Mouse (Mus musculus) intestine, postnatal 0 days (tissue): ENCODE measurements around the gene Ephb1. TPM values are rescaled to one million over a fixed set of nuclear protein-coding genes. Genes with fewer than 3 reads are reported as not detected.

Experiments used
- ATAC-seq: fragments of 200-750 bp; cut with Nextera tagmentation; 2 replicates; pipeline ENCODE4 v1.8.0; 2017; ENCODE audit warnings: mild to moderate bottlenecking, moderate TSS enrichment, moderate library complexity
- H3K27ac ChIP-seq: fragments of 300-500 bp; sonication (generic); 2 replicates; pipeline ENCODE4 v1.5.1; 2014; ENCODE audit warnings: mild to moderate bottlenecking, low read depth, low read length, moderate library complexity
- H3K27me3 ChIP-seq: fragments of 300-500 bp; sonication (generic); replicated peaks from 2 replicates; pipeline ENCODE4 v1.6.1; 2014; ENCODE audit warnings: low read length, mixed read lengths; ENCODE audit not compliant: control insufficient read depth, insufficient read depth
- H3K36me3 ChIP-seq: fragments of 300-500 bp; sonication (generic); 2 replicates; pipeline ENCODE4 v1.6.1; 2014; ENCODE audit warnings: mild to moderate bottlenecking, moderate library complexity; ENCODE audit not compliant: control insufficient read depth, insufficient read depth
- H3K4me1 ChIP-seq: fragments of 300-500 bp; sonication (generic); replicated peaks from 2 replicates; pipeline ENCODE4 v1.6.1; 2014; ENCODE audit warnings: antibody characterized with exemption, low read length, mixed read lengths; ENCODE audit not compliant: control insufficient read depth, insufficient read depth
- H3K4me2 ChIP-seq: fragments of 300-500 bp; sonication (generic); replicated peaks from 2 replicates; pipeline ENCODE4 v1.6.1; 2014; ENCODE audit warnings: low read depth, mild to moderate bottlenecking, moderate library complexity
- H3K4me3 ChIP-seq: fragments of 300-500 bp; sonication (generic); 2 replicates; pipeline ENCODE4 v1.5.1; 2014; ENCODE audit warnings: low read depth, low read length
- H3K9ac ChIP-seq: fragments of 300-500 bp; sonication (generic); 2 replicates; pipeline ENCODE4 v1.6.1; 2014; ENCODE audit warnings: mild to moderate bottlenecking, low read depth, low read length
- H3K9me3 ChIP-seq: fragments of 300-500 bp; sonication (generic); 2 replicates; pipeline ENCODE4 v1.6.1; 2016; ENCODE audit warnings: mixed run types; ENCODE audit not compliant: control insufficient read depth
- CTCF ChIP-seq: sonication (generic); IDR thresholded peaks from 2 replicates; pipeline ENCODE4 v1.5.1; 2016; ENCODE audit warnings: low read depth, mild to moderate bottlenecking, control low read depth, antibody characterized with exemption, moderate library complexity
- WGBS: fragments of 180-500 bp; shearing (Covaris S2); extraction: QIAGEN DNeasy Blood & Tissue Kit; methylation state at CpG from one replicate; pipeline ENCODE4 v1.1.7; 2014; 5-methylcytosine and 5-hydroxymethylcytosine counted together
- polyA plus RNA-seq: library from polyadenylated mRNA; unstranded; fragments of >200 nt; fragmentation: Nextera tagmentation; extraction: Ambion mirVana; gene quantifications from 2 replicates; pipeline ENCODE4 v1.2.1, GENCODE M21; 2015

The Ephb1 gene
- polyA plus RNA-seq, 1 experiment from 2014 or later = 1.3 TPM

DNA sequence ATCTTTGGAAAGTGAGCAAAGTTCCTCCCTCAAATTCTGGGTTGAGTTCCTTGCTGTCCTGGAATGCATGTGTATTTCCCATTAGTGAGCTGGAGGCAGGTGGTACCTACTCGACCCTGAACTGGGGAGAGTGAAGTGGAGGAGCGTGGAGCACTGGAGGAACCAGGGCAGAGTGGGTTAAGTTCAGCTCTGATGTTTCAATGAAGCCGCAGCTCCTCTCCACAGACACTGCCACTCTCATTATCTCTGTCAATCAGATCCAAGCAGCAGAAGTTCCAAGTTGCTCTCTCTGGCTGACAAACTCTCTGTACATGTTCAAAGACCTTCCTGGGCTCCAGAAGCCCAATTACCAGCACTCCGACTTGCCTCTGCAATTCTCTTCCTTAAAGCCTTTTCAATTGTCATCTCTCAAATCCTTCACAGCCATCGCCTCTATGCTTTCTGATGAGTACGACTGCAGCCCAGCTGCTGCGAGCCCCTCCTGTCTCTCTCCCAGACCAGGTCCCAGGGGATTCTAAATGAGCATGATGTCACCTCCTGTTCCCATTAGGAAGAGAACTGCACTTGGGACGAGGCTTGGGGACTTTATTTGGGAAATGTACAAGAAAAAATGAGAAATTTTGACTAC lies 420.4 kb downstream of the Ephb1 start:
- Histone ChIP-seq H3K36me3 (no peaks in the 10 kb centered on the region), H3K27me3 (no peaks in the 10 kb centered on the region), H3K27ac (no peak overlapping the region), H3K4me3 (no peak overlapping the region), H3K9ac (no peak overlapping the region), H3K9me3 (no peaks in the 10 kb centered on the region), H3K4me2 (no peak overlapping the region), H3K4me1 (no peaks in the 10 kb centered on the region)
- no peak for ATAC-seq
- 63% methylated on average over 8 of the region's 8 CpGs for WGBS
- TF ChIP-seq CTCF = no peak

- no peak overlapping the region for H3K4me2 ChIP-seq
- 35% methylated on average over 4 of the region's 4 CpGs for WGBS
- no peak for ATAC-seq
These were observed 429.7 kb downstream of the Ephb1 start for GRCm38 (mm10) chr9:101924829-101925228.

GRCm38 (mm10) chr9:101922846-101923245 lies 431.6 kb downstream of the Ephb1 start:
- 67% methylated on average over 4 of the region's 4 CpGs for WGBS
- no peak for TF ChIP-seq CTCF
- no peaks in the 10 kb centered on the region for H3K9me3 ChIP-seq
- no peak for ATAC-seq
- H3K4me3 ChIP-seq = no peak overlapping the region
- H3K9ac ChIP-seq = no peak overlapping the region
- H3K27me3 ChIP-seq = no peaks in the 10 kb centered on the region
- H3K4me1 ChIP-seq = no peaks in the 10 kb centered on the region
- no peaks in the 10 kb centered on the region for H3K36me3 ChIP-seq
- H3K4me2 ChIP-seq = no peak overlapping the region
- no peak overlapping the region for H3K27ac ChIP-seq

More at GRCm38 (mm10) chr9:101924829-101925228, 429.7 kb downstream of the Ephb1 start:
- no peak overlapping the region for H3K9ac ChIP-seq
- H3K9me3 ChIP-seq = no peaks in the 10 kb centered on the region
- H3K4me3 ChIP-seq = no peak overlapping the region
- H3K4me1 ChIP-seq = no peaks in the 10 kb centered on the region
- H3K27ac ChIP-seq = no peak overlapping the region
- TF ChIP-seq CTCF = no peak
- no peaks in the 10 kb centered on the region for H3K27me3 ChIP-seq
- H3K36me3 ChIP-seq = no peaks in the 10 kb centered on the region

DNA sequence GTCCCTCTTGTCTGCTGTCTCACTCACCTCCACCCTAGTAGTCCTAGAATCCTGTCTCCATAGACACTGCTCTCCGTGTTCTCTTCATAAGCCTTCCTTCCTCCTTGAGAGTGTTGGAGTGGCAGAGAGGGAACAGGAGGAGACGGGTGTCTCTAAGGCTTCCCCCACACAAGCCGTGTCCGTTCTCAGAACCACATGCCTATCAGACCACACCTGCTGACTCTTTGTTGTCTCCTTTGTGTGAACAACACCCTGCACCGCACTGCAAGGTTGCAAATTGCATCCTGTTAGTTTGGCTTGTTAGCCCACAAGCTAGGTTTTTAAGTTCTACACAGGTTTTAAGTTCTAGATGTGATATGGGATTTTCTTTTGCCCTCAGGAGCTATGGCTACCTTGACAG lies 435.2 kb downstream of the Ephb1 start:
- ATAC-seq = no peak
- Histone ChIP-seq H3K4me2 (no peak overlapping the region), H3K27me3 (no peaks in the 10 kb centered on the region), H3K9ac (no peak overlapping the region), H3K4me3 (no peak overlapping the region), H3K9me3 (no peaks in the 10 kb centered on the region), H3K36me3 (no peaks in the 10 kb centered on the region), H3K27ac (no peak overlapping the region), H3K4me1 (no peaks in the 10 kb centered on the region)
- TF ChIP-seq CTCF = no peak
- 83% methylated on average over 5 of the region's 5 CpGs for WGBS

DNA sequence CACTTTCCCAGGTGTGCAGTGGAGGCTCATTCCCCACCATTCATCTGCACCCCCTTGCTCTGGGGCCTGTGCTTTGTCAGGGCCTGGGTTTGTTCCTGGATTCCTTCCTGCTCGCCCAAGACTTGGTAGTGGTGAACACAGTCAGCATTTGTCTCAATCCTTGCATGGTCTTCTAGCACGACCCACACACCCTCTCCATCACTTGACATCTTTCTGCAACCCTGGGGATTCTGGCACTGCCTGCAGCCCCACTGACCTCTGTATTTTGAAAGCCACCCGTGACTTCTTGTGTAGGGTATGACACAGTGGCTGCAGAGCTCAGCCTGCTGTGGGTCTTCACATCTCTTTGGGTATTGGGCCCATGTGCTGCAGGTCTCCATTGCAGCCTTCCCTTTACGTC lies 435.7 kb downstream of the Ephb1 start:
- no peak for TF ChIP-seq CTCF
- H3K4me2 ChIP-seq = no peak overlapping the region
- H3K4me3 ChIP-seq = no peak overlapping the region
- no peak for ATAC-seq
- no peak overlapping the region for H3K27ac ChIP-seq
- H3K9me3 ChIP-seq = no peaks in the 10 kb centered on the region
- no peaks in the 10 kb centered on the region for H3K27me3 ChIP-seq
- 79% methylated on average over 4 of the region's 4 CpGs for WGBS
- H3K9ac ChIP-seq = no peak overlapping the region
- no peaks in the 10 kb centered on the region for H3K36me3 ChIP-seq
- no peaks in the 10 kb centered on the region for H3K4me1 ChIP-seq

- H3K36me3 ChIP-seq = no peaks in the 10 kb centered on the region
- no peak overlapping the region for H3K4me2 ChIP-seq
- no peak overlapping the region for H3K4me3 ChIP-seq
- no peaks in the 10 kb centered on the region for H3K9me3 ChIP-seq
- 83% methylated on average over 2 of the region's 2 CpGs for WGBS
- no peak for ATAC-seq
- H3K27ac ChIP-seq = no peak overlapping the region
- no peaks in the 10 kb centered on the region for H3K4me1 ChIP-seq
- no peaks in the 10 kb centered on the region for H3K27me3 ChIP-seq
- no peak overlapping the region for H3K9ac ChIP-seq
- TF ChIP-seq CTCF = no peak
These were observed 439.4 kb downstream of the Ephb1 start for GRCm38 (mm10) chr9:101915082-101915481.
